Mouse (Mus musculus) heart, postnatal 0 days (tissue): ENCODE data around the gene 9130213A22Rik.

ENCODE experiments used
- CTCF ChIP-seq: IDR thresholded peaks from 2 replicates; pipeline ENCODE4 v1.5.1; 2016; ENCODE audit warnings: antibody characterized with exemption, control low read depth, low read depth
- EP300 ChIP-seq: IDR thresholded peaks from 2 replicates; pipeline ENCODE4 v1.6.1; 2016; ENCODE audit warnings: antibody characterized with exemption, low read depth

DNA sequence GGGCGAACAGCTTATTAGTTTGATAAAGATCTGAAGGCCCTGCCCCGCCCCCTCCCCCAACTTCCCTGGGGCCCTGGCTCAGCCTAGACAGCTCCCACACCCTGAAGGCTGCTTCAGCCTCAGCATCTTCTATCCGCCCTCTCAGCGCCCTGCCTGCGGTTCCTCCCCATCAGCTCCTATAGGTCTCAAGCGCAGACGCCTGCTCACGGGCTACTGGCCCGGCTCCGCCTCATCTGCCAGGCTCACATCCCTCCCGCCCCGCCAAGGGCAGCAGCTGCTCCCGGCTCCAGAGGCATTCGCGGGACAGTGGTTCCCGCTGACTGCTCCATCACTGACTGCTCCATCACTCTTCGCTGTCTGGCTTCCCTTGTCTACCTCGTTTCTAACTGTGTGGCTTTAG is 34.4 kb upstream of the 9130213A22Rik start, which contains the start of gene Alox12b:
- TF ChIP-seq EP300, result no peak
- TF ChIP-seq CTCF, result no peak
